Mouse (Mus musculus) hindbrain, postnatal 0 days (tissue): ENCODE measurements around the gene Pgr. TPM values are rescaled to one million over a fixed set of nuclear protein-coding genes. Genes with fewer than 3 reads are reported as not detected.
A peak's percentile ranks its signal among the peaks of the same experiment; 100 is the strongest.

Experiments
- ATAC-seq: fragments of 200-750 bp; cut with Nextera tagmentation; 2 replicates; pipeline ENCODE4 v1.8.0; 2017; ENCODE audit warnings: mild to moderate bottlenecking, moderate TSS enrichment, moderate library complexity
- DNase-seq: peaks from one replicate; pipeline ENCODE4 v3.0.0-alpha.2; 2015; ENCODE audit warnings: low spot score
- H3K27ac ChIP-seq: fragments of 300-500 bp; sonication (generic); 2 replicates; pipeline ENCODE4 v1.5.1; 2014; ENCODE audit warnings: mild to moderate bottlenecking
- H3K27me3 ChIP-seq: fragments of 300-500 bp; sonication (generic); 2 replicates; pipeline ENCODE4 v1.6.1; 2014; ENCODE audit warnings: low read length, mixed read lengths; ENCODE audit not compliant: insufficient read depth
- H3K36me3 ChIP-seq: fragments of 300-500 bp; sonication (generic); 2 replicates; pipeline ENCODE4 v1.6.1; 2014; ENCODE audit warnings: low read length, mixed read lengths; ENCODE audit not compliant: insufficient read depth
- H3K4me1 ChIP-seq: fragments of 300-500 bp; sonication (generic); 2 replicates; pipeline ENCODE4 v1.6.1; 2014; ENCODE audit warnings: antibody characterized with exemption, low read length, mixed read lengths; ENCODE audit not compliant: insufficient read depth
- H3K4me2 ChIP-seq: fragments of 300-500 bp; sonication (generic); 2 replicates; pipeline ENCODE4 v1.6.1; 2014; ENCODE audit warnings: low read depth, mild to moderate bottlenecking, low read length, moderate library complexity, mixed read lengths
- H3K4me3 ChIP-seq: fragments of 300-500 bp; sonication (generic); 2 replicates; pipeline ENCODE4 v1.5.1; 2014; ENCODE audit warnings: low read length
- H3K9ac ChIP-seq: fragments of 300-500 bp; sonication (generic); replicated peaks from 2 replicates; pipeline ENCODE4 v1.6.1; 2014; ENCODE audit warnings: mild to moderate bottlenecking, low read length, moderate library complexity, mixed read lengths
- H3K9me3 ChIP-seq: fragments of 300-500 bp; sonication (generic); 2 replicates; pipeline ENCODE4 v1.6.1; 2016; ENCODE audit warnings: low read length, mixed read lengths
- CTCF ChIP-seq: IDR thresholded peaks from 2 replicates; pipeline ENCODE4 v1.5.1; 2016; ENCODE audit warnings: antibody characterized with exemption, control low read depth, low read depth
- WGBS: fragments of 180-500 bp; shearing (Covaris S2); extraction: QIAGEN DNeasy Blood & Tissue Kit; methylation state at CpG from one replicate; pipeline ENCODE4 v1.1.7; 2014; 5-methylcytosine and 5-hydroxymethylcytosine counted together
- polyA plus RNA-seq: library from polyadenylated mRNA; unstranded; fragments of >200 nt; fragmentation: Nextera tagmentation; extraction: Ambion mirVana; gene quantifications from 2 replicates; pipeline ENCODE4 v1.2.1, GENCODE M21; 2015
- total RNA-seq: library from RNA; depleted of rRNA; stranded (reverse); fragments of >200 nt; gene quantifications from 2 replicates; pipeline ENCODE4 v1.2.3, GENCODE M21; 2014

Gene Pgr
- total and polyA plus RNA-seq, 2 experiments from 2014 or later, result 3.7 to 4.4 TPM

- DNase-seq, result peak; percentile 68
- H3K4me2 ChIP-seq, result peak overlapping the region; percentile 86
- peak; percentile 17; the same call in 1 of the 2 replicates for TF ChIP-seq CTCF
- H3K4me1 ChIP-seq, result peaks cover 5% of the 10 kb centered on the region; the same call in 1 of the 2 replicates
- H3K36me3 ChIP-seq, result no peaks in the 10 kb centered on the region
- H3K4me3 ChIP-seq, result peak overlapping the region; percentile 71
- H3K27me3 ChIP-seq, result peaks cover 5% of the 10 kb centered on the region; the same call in 1 of the 2 replicates
- H3K9ac ChIP-seq, result peak overlapping the region; percentile 71
- no peaks in the 10 kb centered on the region for H3K9me3 ChIP-seq
- WGBS, result under 1% methylated on average over 36 of the region's 49 CpGs
- H3K27ac ChIP-seq, result peak overlapping the region; percentile 78
- peak; percentile 86 for ATAC-seq
These were observed 2.1 kb downstream of the Pgr start for GRCm38 (mm10) chr9:8901647-8902131.

- Histone ChIP-seq H3K9me3 (no peaks in the 10 kb centered on the region), H3K4me1 (peaks cover 5% of the 10 kb centered on the region; the same call in 1 of the 2 replicates), H3K27me3 (peaks cover 5% of the 10 kb centered on the region; the same call in 1 of the 2 replicates), H3K4me2 (peak overlapping the region; percentile 86), H3K9ac (peak overlapping the region; percentile 71), H3K27ac (peak overlapping the region; percentile 78), H3K36me3 (no peaks in the 10 kb centered on the region), H3K4me3 (peak overlapping the region; percentile 71)
- WGBS, result 32% methylated on average over 3 of the region's 3 CpGs
- ATAC-seq (peak; percentile 8; the same call in 1 of the 2 replicates), DNase-seq (peak; percentile 13)
- no peak for TF ChIP-seq CTCF
These were observed 2.6 kb downstream of the Pgr start for GRCm38 (mm10) chr9:8902277-8902676.

GRCm38 (mm10) chr9:8927561-8927960, 27.9 kb downstream of the Pgr start:
- no peaks in the 10 kb centered on the region for H3K27me3 ChIP-seq
- 92% methylated on average over 2 of the region's 2 CpGs for WGBS
- no peak for ATAC-seq

GRCm38 (mm10) chr9:8937753-8938152, 38.1 kb downstream of the Pgr start:
- DNase-seq, result no peak
- Histone ChIP-seq H3K27me3 (no peaks in the 10 kb centered on the region), H3K4me2 (no peak overlapping the region), H3K4me3 (no peak overlapping the region), H3K9ac (no peak overlapping the region), H3K27ac (no peak overlapping the region), H3K4me1 (no peaks in the 10 kb centered on the region), H3K36me3 (no peaks in the 10 kb centered on the region), H3K9me3 (no peaks in the 10 kb centered on the region)
- WGBS, result 41% methylated on average over 1 of the region's 1 CpGs
- ATAC-seq, result no peak
- TF ChIP-seq CTCF, result no peak

More at GRCm38 (mm10) chr9:8927561-8927960, 27.9 kb downstream of the Pgr start:
- no peak overlapping the region for H3K9ac ChIP-seq
- H3K27ac ChIP-seq, result no peak overlapping the region
- H3K4me1 ChIP-seq, result no peaks in the 10 kb centered on the region
- H3K36me3 ChIP-seq, result no peaks in the 10 kb centered on the region
- no peak overlapping the region for H3K4me3 ChIP-seq
- H3K9me3 ChIP-seq, result no peaks in the 10 kb centered on the region
- no peak for TF ChIP-seq CTCF
- no peak for DNase-seq
- H3K4me2 ChIP-seq, result no peak overlapping the region

GRCm38 (mm10) chr9:8953306-8953705, 53.7 kb downstream of the Pgr start:
- H3K36me3 ChIP-seq, result no peaks in the 10 kb centered on the region
- H3K9ac ChIP-seq, result no peak overlapping the region
- ATAC-seq (no peak), DNase-seq (no peak)
- H3K27ac ChIP-seq, result no peak overlapping the region
- no peaks in the 10 kb centered on the region for H3K4me1 ChIP-seq
- TF ChIP-seq CTCF, result no peak
- no peaks in the 10 kb centered on the region for H3K27me3 ChIP-seq
- no peak overlapping the region for H3K4me2 ChIP-seq
- H3K4me3 ChIP-seq, result no peak overlapping the region
- H3K9me3 ChIP-seq, result no peaks in the 10 kb centered on the region

GRCm38 (mm10) chr9:8964512-8965133, 65.0 kb downstream of the Pgr start:
- no peak for ATAC-seq
- WGBS, result 69% methylated on average over 8 of the region's 8 CpGs

GRCm38 (mm10) chr9:8970240-8970639, 70.6 kb downstream of the Pgr start:
- no peaks in the 10 kb centered on the region for H3K27me3 ChIP-seq
- H3K9ac ChIP-seq, result no peak overlapping the region
- no peak for TF ChIP-seq CTCF
- WGBS, result 64% methylated on average over 7 of the region's 7 CpGs
- no peak overlapping the region for H3K4me2 ChIP-seq
- no peaks in the 10 kb centered on the region for H3K36me3 ChIP-seq
- H3K9me3 ChIP-seq, result no peaks in the 10 kb centered on the region
- ATAC-seq (no peak), DNase-seq (peak; percentile 7)
- no peak overlapping the region for H3K4me3 ChIP-seq
- H3K4me1 ChIP-seq, result no peaks in the 10 kb centered on the region
- H3K27ac ChIP-seq, result no peak overlapping the region

More at GRCm38 (mm10) chr9:8964512-8965133, 65.0 kb downstream of the Pgr start:
- Histone ChIP-seq H3K4me1 (no peaks in the 10 kb centered on the region), H3K9ac (no peak overlapping the region), H3K9me3 (no peaks in the 10 kb centered on the region), H3K27ac (no peak overlapping the region), H3K36me3 (no peaks in the 10 kb centered on the region), H3K4me3 (no peak overlapping the region), H3K4me2 (no peak overlapping the region), H3K27me3 (no peaks in the 10 kb centered on the region)
- peak; percentile 57 for DNase-seq
- peak; percentile 66 for TF ChIP-seq CTCF
